26 mouse cellular contexts compared by ENCODE assay signal in genomic region chr1:44634481-44634880, GRCm38 (mm10).
DNase-seq lines count a peak whose midpoint lies in the region; ATAC-seq lines count a peak whose summit lies in the region.
"Had no signal": no experiment of that assay in that cellular context is flagged by ENCODE, and none has a peak within 500 bp of the region (broad histone marks: within the 10 kb centered on the region; RNA-seq: fewer than 3 reads in every experiment).

No protein-coding gene starts in this region.

- no peak overlapping the region for H3K9ac ChIP-seq in midbrain, embryonic 12.5 days (replicated peaks)
- H3K9ac ChIP-seq in midbrain, embryonic 13.5 days (replicated peaks) = no peak overlapping the region
- H3K9ac ChIP-seq: embryonic facial prominence, embryonic 13.5 days; embryonic facial prominence, embryonic 15.5 days; forebrain, embryonic 12.5 days had no signal

- H3K27ac ChIP-seq in midbrain, embryonic 12.5 days (replicated peaks) = no peak overlapping the region
- H3K27ac ChIP-seq in midbrain, embryonic 13.5 days = no peak overlapping the region
- H3K27ac ChIP-seq: embryonic facial prominence, embryonic 13.5 days; embryonic facial prominence, embryonic 15.5 days; forebrain, embryonic 10.5 days; forebrain, embryonic 12.5 days had no signal

- ATAC-seq in midbrain, embryonic 12.5 days (ENCODE audit: low FRiP score, low read depth) = peak; percentile 56; the same call in 1 of the 2 replicates
- no peak for ATAC-seq in midbrain, embryonic 13.5 days
- ATAC-seq: CD4-positive, CD25-positive, alpha-beta regulatory T cell, adult 4 months; forebrain, embryonic 14.5 days; forebrain, embryonic 16.5 days had no signal

- 0 out of 2 replicates have a peak, but pooled peaks cover 4% of the 10 kb centered on the region for H3K4me1 ChIP-seq in midbrain, embryonic 12.5 days
- H3K4me1 ChIP-seq in midbrain, embryonic 13.5 days (replicated peaks) = no peaks in the 10 kb centered on the region
- H3K4me1 ChIP-seq: embryonic facial prominence, embryonic 15.5 days; forebrain, embryonic 12.5 days had no signal

- 46% methylated on average over 4 of the region's 4 CpGs for WGBS in midbrain, embryonic 12.5 days
- 53% methylated on average over 4 of the region's 4 CpGs for WGBS in midbrain, embryonic 13.5 days

- no peak overlapping the region for H3K4me3 ChIP-seq in midbrain, embryonic 12.5 days
- H3K4me3 ChIP-seq in midbrain, embryonic 13.5 days (replicated peaks) = no peak overlapping the region
- H3K4me3 ChIP-seq: embryonic facial prominence, embryonic 13.5 days; embryonic facial prominence, embryonic 15.5 days; erythroblast, embryonic 14.5 days; forebrain, embryonic 10.5 days; forebrain, embryonic 12.5 days had no signal

- H3K4me2 ChIP-seq in midbrain, embryonic 12.5 days (replicated peaks) = no peak overlapping the region
- no peak overlapping the region for H3K4me2 ChIP-seq in midbrain, embryonic 13.5 days (replicated peaks)
- H3K4me2 ChIP-seq: embryonic facial prominence, embryonic 13.5 days; embryonic facial prominence, embryonic 15.5 days; forebrain, embryonic 12.5 days had no signal

- H3K9me3 ChIP-seq in midbrain, embryonic 12.5 days = no peaks in the 10 kb centered on the region
- no peaks in the 10 kb centered on the region for H3K9me3 ChIP-seq in midbrain, embryonic 13.5 days
- H3K9me3 ChIP-seq: embryonic facial prominence, embryonic 13.5 days; embryonic facial prominence, embryonic 15.5 days; forebrain, embryonic 10.5 days; forebrain, embryonic 12.5 days; G1E had no signal

- no peaks in the 10 kb centered on the region for H3K27me3 ChIP-seq in midbrain, embryonic 12.5 days
- no peaks in the 10 kb centered on the region for H3K27me3 ChIP-seq in midbrain, embryonic 13.5 days
- H3K27me3 ChIP-seq: CH12.LX; embryonic facial prominence, embryonic 13.5 days; embryonic facial prominence, embryonic 15.5 days; forebrain, embryonic 12.5 days had no signal

- no peaks in the 10 kb centered on the region for H3K36me3 ChIP-seq in midbrain, embryonic 12.5 days
- no peaks in the 10 kb centered on the region for H3K36me3 ChIP-seq in midbrain, embryonic 13.5 days
- H3K36me3 ChIP-seq: embryonic facial prominence, embryonic 13.5 days; embryonic facial prominence, embryonic 15.5 days; forebrain, embryonic 10.5 days; forebrain, embryonic 12.5 days; G1E had no signal

- DNase-seq in retina, postnatal 1 day = peak; percentile 53
- DNase-seq in retina, embryonic 14.5 days (ENCODE audit: low spot score) = no peak
- DNase-seq in layer of hippocampus, postnatal 36 days = no peak
- DNase-seq: adrenal gland, adult 2 months; adrenal gland, postnatal 10 days; adrenal gland, postnatal 25 days; B cell, adult 2 months; cerebellum, adult 11 months; cerebellum, adult 18-20 months; cerebellum, adult 8-10 months; cerebellum, adult 9-11 months; cerebellum, postnatal 14 days; cerebellum, postnatal 36 days; embryo, embryonic 11 days had no signal
